Mouse (Mus musculus) testis, adult 2 months (tissue): ENCODE measurements around the gene Mrps15.

Experiments
- CTCF ChIP-seq: fragments of 200-500 bp; IDR thresholded peaks from 2 replicates; pipeline ENCODE4 v1.5.1; 2012; ENCODE audit warnings: low read depth, mild to moderate bottlenecking, inconsistent platforms, low read length, moderate library complexity; ENCODE audit not compliant: control insufficient read depth, insufficient read depth, insufficient replicate concordance
- POLR2A ChIP-seq: fragments of 200-500 bp; IDR thresholded peaks from 2 replicates; pipeline ENCODE4 v1.6.1; 2012; ENCODE audit warnings: low read depth, mild to moderate bottlenecking, inconsistent platforms, low read length, moderate library complexity; ENCODE audit not compliant: control insufficient read depth

DNA sequence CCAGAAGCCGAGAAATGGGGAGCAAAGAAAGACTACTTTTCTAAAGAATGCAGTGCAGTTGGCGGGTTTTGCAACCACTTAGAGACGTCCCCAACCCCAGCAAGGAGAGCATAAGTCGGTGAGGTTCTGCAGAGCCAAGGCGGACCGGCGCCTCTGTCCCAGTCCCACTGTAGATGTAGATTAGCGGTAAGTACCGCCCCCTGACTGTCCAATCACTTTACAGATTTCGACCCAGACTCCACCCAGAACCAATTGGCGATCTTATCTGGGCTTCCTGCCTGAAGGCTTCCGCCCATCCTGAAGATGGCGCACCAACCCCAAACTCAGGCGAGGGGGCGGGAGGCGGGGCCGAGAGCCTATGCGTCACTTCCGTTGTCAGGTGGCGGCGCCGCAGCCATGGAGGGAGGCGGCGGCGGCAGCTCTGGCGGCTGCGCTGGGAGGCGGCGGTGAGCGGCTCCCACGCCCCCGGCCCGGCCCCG, 56.9 kb downstream of the Mrps15 start, which contains the start of gene Stk40:
- TF ChIP-seq CTCF (peak; percentile 30; the same call in 1 of the 2 replicates), POLR2A (peak; percentile 91)
